Mouse (Mus musculus) hindbrain, embryonic 16.5 days (tissue): ENCODE results near the gene Cers6. TPM values are rescaled to one million over a fixed set of nuclear protein-coding genes. Genes with fewer than 3 reads are reported as not detected.

Experiments
- ATAC-seq: fragments of 200-750 bp; cut with Nextera tagmentation; 2 replicates; pipeline ENCODE4 v1.8.0; 2017; ENCODE audit warnings: moderate TSS enrichment, moderate library complexity
- H3K27ac ChIP-seq: fragments of 300-500 bp; sonication (generic); 2 replicates; pipeline ENCODE4 v1.5.1; 2014; ENCODE audit warnings: low read depth, mild to moderate bottlenecking, control low read depth, low read length, moderate library complexity
- H3K27me3 ChIP-seq: fragments of 300-500 bp; sonication (generic); replicated peaks from 2 replicates; pipeline ENCODE4 v1.6.1; 2014; ENCODE audit warnings: low read length; ENCODE audit not compliant: control insufficient read depth, insufficient read depth
- H3K36me3 ChIP-seq: fragments of 300-500 bp; sonication (generic); 2 replicates; pipeline ENCODE4 v1.6.1; 2014; ENCODE audit warnings: mild to moderate bottlenecking, low read length, moderate library complexity, mixed read lengths; ENCODE audit not compliant: control insufficient read depth, insufficient read depth
- H3K4me1 ChIP-seq: fragments of 300-500 bp; sonication (generic); 2 replicates; pipeline ENCODE4 v1.6.1; 2014; ENCODE audit warnings: low read depth, low read length; ENCODE audit not compliant: control insufficient read depth, insufficient read depth
- H3K4me2 ChIP-seq: fragments of 300-500 bp; sonication (generic); 2 replicates; pipeline ENCODE4 v1.6.1; 2014; ENCODE audit warnings: mild to moderate bottlenecking, low read length, control low read depth, moderate library complexity
- H3K4me3 ChIP-seq: fragments of 300-500 bp; sonication (generic); 2 replicates; pipeline ENCODE4 v1.5.1; 2014; ENCODE audit warnings: mild to moderate bottlenecking, low read length, control low read depth, moderate library complexity
- H3K9ac ChIP-seq: fragments of 300-500 bp; sonication (generic); 2 replicates; pipeline ENCODE4 v1.6.1; 2014; ENCODE audit warnings: low read depth, mild to moderate bottlenecking, control low read depth, low read length, moderate library complexity
- H3K9me3 ChIP-seq: fragments of 300-500 bp; sonication (generic); 2 replicates; pipeline ENCODE4 v1.6.1; 2014; ENCODE audit warnings: mild to moderate bottlenecking, low read length, moderate library complexity; ENCODE audit not compliant: control insufficient read depth
- WGBS: fragments of 180-500 bp; shearing (Covaris S2); extraction: QIAGEN DNeasy Blood & Tissue Kit; methylation state at CpG from one replicate; pipeline ENCODE4 v1.1.7; 2014; 5-methylcytosine and 5-hydroxymethylcytosine counted together
- polyA plus RNA-seq: library from polyadenylated mRNA; unstranded; fragments of >200 nt; fragmentation: Nextera tagmentation; extraction: Ambion mirVana; gene quantifications from 2 replicates; pipeline ENCODE4 v1.2.1, GENCODE M21; 2015

The Cers6 gene
- polyA plus RNA-seq, 1 experiment from 2014 or later: 45.0 TPM

- Histone ChIP-seq H3K4me1 (peaks cover 4% of the 10 kb centered on the region), H3K9me3 (no peaks in the 10 kb centered on the region), H3K9ac (no peak overlapping the region), H3K27me3 (no peaks in the 10 kb centered on the region), H3K4me2 (no peak overlapping the region), H3K4me3 (no peak overlapping the region), H3K36me3 (no peaks in the 10 kb centered on the region), H3K27ac (no peak overlapping the region)
- ATAC-seq: no peak
- WGBS: 78% methylated on average over 9 of the region's 9 CpGs
These were observed 120.1 kb downstream of the Cers6 start for GRCm38 (mm10) chr2:68981302-68981701.

GRCm38 (mm10) chr2:68981756-68982409 is 120.6 kb downstream of the Cers6 start:
- H3K36me3 ChIP-seq: no peaks in the 10 kb centered on the region
- H3K4me2 ChIP-seq: no peak overlapping the region
- H3K4me3 ChIP-seq: no peak overlapping the region
- H3K27me3 ChIP-seq: no peaks in the 10 kb centered on the region
- H3K9me3 ChIP-seq: no peaks in the 10 kb centered on the region
- peaks cover 4% of the 10 kb centered on the region for H3K4me1 ChIP-seq
- no peak overlapping the region for H3K9ac ChIP-seq
- no peak for ATAC-seq
- H3K27ac ChIP-seq: no peak overlapping the region
- WGBS: 52% methylated on average over 11 of the region's 11 CpGs

GRCm38 (mm10) chr2:68982979-68983378 is 121.7 kb downstream of the Cers6 start:
- no peak overlapping the region for H3K4me2 ChIP-seq
- no peaks in the 10 kb centered on the region for H3K27me3 ChIP-seq
- H3K9me3 ChIP-seq: no peaks in the 10 kb centered on the region
- ATAC-seq: no peak
- 86% methylated on average over 3 of the region's 3 CpGs for WGBS
- no peak overlapping the region for H3K9ac ChIP-seq
- H3K4me1 ChIP-seq: peaks cover 4% of the 10 kb centered on the region
- H3K36me3 ChIP-seq: no peaks in the 10 kb centered on the region
- H3K4me3 ChIP-seq: no peak overlapping the region
- H3K27ac ChIP-seq: no peak overlapping the region

GRCm38 (mm10) chr2:68983431-68983830 is 122.2 kb downstream of the Cers6 start:
- H3K27me3 ChIP-seq: no peaks in the 10 kb centered on the region
- no peak overlapping the region for H3K4me3 ChIP-seq
- ATAC-seq: no peak
- H3K9me3 ChIP-seq: no peaks in the 10 kb centered on the region
- H3K9ac ChIP-seq: no peak overlapping the region
- H3K4me1 ChIP-seq: peaks cover 4% of the 10 kb centered on the region
- no peaks in the 10 kb centered on the region for H3K36me3 ChIP-seq
- WGBS: 78% methylated on average over 3 of the region's 3 CpGs
- no peak overlapping the region for H3K27ac ChIP-seq
- H3K4me2 ChIP-seq: no peak overlapping the region

- H3K4me3 ChIP-seq: no peak overlapping the region
- 93% methylated on average over 6 of the region's 6 CpGs for WGBS
- H3K9ac ChIP-seq: no peak overlapping the region
- no peaks in the 10 kb centered on the region for H3K36me3 ChIP-seq
- H3K27ac ChIP-seq: no peak overlapping the region
- H3K9me3 ChIP-seq: no peaks in the 10 kb centered on the region
- H3K4me2 ChIP-seq: no peak overlapping the region
- H3K27me3 ChIP-seq: no peaks in the 10 kb centered on the region
- H3K4me1 ChIP-seq: no peaks in the 10 kb centered on the region
- no peak for ATAC-seq
These were observed 127.9 kb downstream of the Cers6 start for GRCm38 (mm10) chr2:68989117-68989516.

- Histone ChIP-seq H3K36me3 (no peaks in the 10 kb centered on the region), H3K27ac (no peak overlapping the region), H3K9ac (no peak overlapping the region), H3K9me3 (no peaks in the 10 kb centered on the region), H3K4me3 (no peak overlapping the region), H3K27me3 (no peaks in the 10 kb centered on the region), H3K4me1 (no peaks in the 10 kb centered on the region), H3K4me2 (no peak overlapping the region)
- no peak for ATAC-seq
- 93% methylated on average over 5 of the region's 5 CpGs for WGBS
These were observed 131.4 kb downstream of the Cers6 start for GRCm38 (mm10) chr2:68992629-68993028.

- ATAC-seq: 0 out of 2 replicates have a peak, but pooled peaks have one; percentile 27
- Histone ChIP-seq H3K27me3 (no peaks in the 10 kb centered on the region), H3K9me3 (no peaks in the 10 kb centered on the region), H3K9ac (no peak overlapping the region), H3K27ac (no peak overlapping the region), H3K4me3 (no peak overlapping the region), H3K36me3 (no peaks in the 10 kb centered on the region), H3K4me2 (no peak overlapping the region), H3K4me1 (no peaks in the 10 kb centered on the region)
These were observed 133.2 kb downstream of the Cers6 start for GRCm38 (mm10) chr2:68994441-68994840.

- ATAC-seq: no peak
- no peaks in the 10 kb centered on the region for H3K36me3 ChIP-seq
These were observed 134.5 kb downstream of the Cers6 start for GRCm38 (mm10) chr2:68995723-68996122.

GRCm38 (mm10) chr2:68996268-68996667 is 135.0 kb downstream of the Cers6 start:
- H3K9me3 ChIP-seq: no peaks in the 10 kb centered on the region
- H3K9ac ChIP-seq: no peak overlapping the region
- ATAC-seq: no peak
- H3K27ac ChIP-seq: no peak overlapping the region
- H3K4me1 ChIP-seq: no peaks in the 10 kb centered on the region
- no peaks in the 10 kb centered on the region for H3K27me3 ChIP-seq
- no peaks in the 10 kb centered on the region for H3K36me3 ChIP-seq
- WGBS: 81% methylated on average over 1 of the region's 1 CpGs
- H3K4me2 ChIP-seq: no peak overlapping the region
- no peak overlapping the region for H3K4me3 ChIP-seq

More at GRCm38 (mm10) chr2:68995723-68996122, 134.5 kb downstream of the Cers6 start:
- Histone ChIP-seq H3K4me2 (no peak overlapping the region), H3K9me3 (no peaks in the 10 kb centered on the region), H3K9ac (no peak overlapping the region), H3K27ac (no peak overlapping the region), H3K27me3 (no peaks in the 10 kb centered on the region), H3K4me1 (no peaks in the 10 kb centered on the region), H3K4me3 (no peak overlapping the region)
